Mouse (Mus musculus) retina, adult 2 months (tissue): ENCODE data around the gene 1810055G02Rik.

Experiments
- DNase-seq: peaks from one replicate; pipeline ENCODE4 v3.0.0-alpha.2; 2012; ENCODE audit warnings: low read depth, low spot score

The 1810055G02Rik gene

GRCm38 (mm10) chr19:3708078-3709012 lies at the start of gene 1810055G02Rik:
1810055G02Rik (plus strand) TSS chr19:3708293.
- DNase-seq: peak; percentile 95

- DNase-seq: no peak
Measured at GRCm38 (mm10) chr19:3665510-3665909, 42.6 kb upstream of the 1810055G02Rik start.

GRCm38 (mm10) chr19:3666632-3667031 lies 41.5 kb upstream of the 1810055G02Rik start:
- DNase-seq: no peak

- no peak for DNase-seq
Measured at GRCm38 (mm10) chr19:3667155-3667895, 40.8 kb upstream of the 1810055G02Rik start.

GRCm38 (mm10) chr19:3667979-3668378 lies 40.1 kb upstream of the 1810055G02Rik start:
- DNase-seq: no peak

GRCm38 (mm10) chr19:3668551-3668950 lies 39.5 kb upstream of the 1810055G02Rik start:
- DNase-seq: no peak

- no peak for DNase-seq
Measured at GRCm38 (mm10) chr19:3669100-3669499, 39.0 kb upstream of the 1810055G02Rik start.

- DNase-seq: no peak
Measured at GRCm38 (mm10) chr19:3673149-3673548, 34.9 kb upstream of the 1810055G02Rik start.

- no peak for DNase-seq
Measured at GRCm38 (mm10) chr19:3674122-3674855, 33.8 kb upstream of the 1810055G02Rik start.

GRCm38 (mm10) chr19:3680732-3681131 lies 27.4 kb upstream of the 1810055G02Rik start:
- no peak for DNase-seq

- no peak for DNase-seq
Measured at GRCm38 (mm10) chr19:3681310-3681934, 26.7 kb upstream of the 1810055G02Rik start.

GRCm38 (mm10) chr19:3684414-3684813 lies 23.7 kb upstream of the 1810055G02Rik start:
- no peak for DNase-seq

- no peak for DNase-seq
Measured at GRCm38 (mm10) chr19:3684957-3685580, 23.0 kb upstream of the 1810055G02Rik start.

- no peak for DNase-seq
Measured at GRCm38 (mm10) chr19:3685611-3686214, 22.4 kb upstream of the 1810055G02Rik start.

- DNase-seq: no peak
Measured at GRCm38 (mm10) chr19:3686215-3686894, 21.7 kb upstream of the 1810055G02Rik start, which contains the start of gene Lrp5. Lrp5 (minus strand) TSS chr19:3686564.

GRCm38 (mm10) chr19:3687676-3688171 lies 20.4 kb upstream of the 1810055G02Rik start:
- DNase-seq: no peak

GRCm38 (mm10) chr19:3691337-3691736 lies 16.8 kb upstream of the 1810055G02Rik start:
- DNase-seq: no peak

GRCm38 (mm10) chr19:3692414-3693145 lies 15.5 kb upstream of the 1810055G02Rik start:
- DNase-seq: no peak

- no peak for DNase-seq
Measured at GRCm38 (mm10) chr19:3694476-3694875, 13.6 kb upstream of the 1810055G02Rik start.
